Mouse (Mus musculus): ENCODE data around the gene Gm6034.
"Not testable (repeated sequence)": the region's sequence is repeated elsewhere in the genome, so short reads cannot be mapped to it uniquely, and the experiment has no call there.

Gene Gm6034

DNA sequence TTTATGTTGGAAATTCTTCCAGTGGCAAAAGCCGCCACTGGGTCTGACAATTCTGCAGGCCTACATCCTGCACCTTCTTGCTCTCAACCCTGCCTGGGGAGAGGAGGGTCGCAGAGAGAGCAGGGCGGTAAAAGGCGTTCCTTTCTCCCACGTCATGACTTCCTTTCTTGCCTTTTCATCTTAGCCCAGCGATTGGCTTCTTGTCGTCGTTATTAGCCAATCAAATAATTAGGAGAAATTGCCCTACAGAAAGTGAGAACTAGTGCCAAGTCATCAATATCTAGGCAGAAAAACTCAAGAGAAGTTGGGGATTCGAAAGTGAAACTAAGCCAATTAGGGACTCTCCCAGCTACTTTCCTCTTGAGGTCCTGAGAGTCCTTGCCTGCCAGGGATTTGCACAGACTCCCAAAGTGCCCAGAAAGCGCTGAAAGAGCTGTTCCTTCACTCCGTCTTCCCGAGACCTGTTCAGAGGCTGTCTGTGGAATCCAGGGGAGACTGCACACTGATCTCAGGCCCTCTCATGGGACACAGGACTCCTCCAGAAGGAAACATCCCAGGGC, at the start of gene Gm6034, which contains the start of gene H2-T22:
Gm6034 (plus strand) TSS at position 352 of the 560 bp plus-strand sequence.
H2-T22 (minus strand) TSS at position 138 of the 560 bp plus-strand sequence.
- peak in 1 of 2 experiments; percentile 71 for DNase-seq (ENCODE audit: low spot score in 2 of 2)

DNA sequence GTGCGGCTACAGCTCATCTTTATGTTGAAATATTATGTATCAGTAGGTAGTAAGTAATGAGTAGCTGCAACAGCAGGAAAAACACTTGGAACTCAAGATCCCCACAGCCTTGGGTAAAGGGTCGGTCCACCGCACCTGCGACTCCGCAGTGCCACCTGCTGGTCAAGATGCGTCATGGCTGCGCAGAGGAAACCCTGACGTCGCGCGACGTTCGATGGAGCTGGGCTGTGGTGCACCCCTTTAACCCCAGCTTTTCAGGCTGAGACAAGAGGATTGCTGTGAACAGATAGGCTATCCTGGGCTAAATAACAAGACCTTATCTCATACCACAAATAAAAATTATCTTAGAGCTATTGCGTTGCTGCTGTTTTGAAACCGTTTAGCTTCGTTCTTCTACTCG, 49.1 kb upstream of the Gm6034 start:
- peak; percentile 57 to 60 for DNase-seq (ENCODE audit: low spot score in 2 of 2)

DNA sequence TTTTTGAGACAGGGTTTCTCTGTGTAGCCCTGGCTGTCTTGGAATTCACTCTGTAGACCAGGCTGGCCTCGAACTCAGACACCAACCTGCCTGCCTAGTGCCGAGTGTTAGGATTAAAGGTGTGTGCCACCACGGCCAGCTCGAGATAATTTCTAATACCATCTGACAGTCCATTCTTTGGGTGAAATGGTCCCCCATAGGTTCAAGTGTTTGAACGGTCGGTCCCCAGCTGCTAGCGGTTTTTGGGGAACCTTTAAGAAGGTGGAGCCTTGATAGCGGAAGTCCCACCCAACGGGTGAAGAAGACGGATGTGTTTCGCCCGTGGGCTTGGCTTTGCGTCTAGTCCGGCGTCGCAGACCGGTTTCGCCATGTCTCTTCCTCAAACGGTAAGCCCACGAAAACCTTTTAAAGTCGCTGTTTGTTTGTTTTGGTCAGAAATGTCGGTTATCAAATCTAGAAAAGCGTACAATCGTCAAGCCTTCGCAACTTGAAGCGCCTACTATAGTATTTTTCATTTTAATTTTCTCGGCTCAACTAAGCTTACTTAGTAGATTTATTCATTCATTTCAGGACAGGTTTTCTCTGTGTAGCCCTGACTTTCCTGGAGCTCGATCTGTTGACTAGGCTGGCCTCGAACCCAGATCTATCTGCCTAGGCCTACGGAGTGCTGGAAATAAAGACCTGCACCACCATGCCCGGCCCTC, 48.4 kb upstream of the Gm6034 start:
- DNase-seq (ENCODE audit: low spot score in 2 of 2), result peak; percentile 73 to 83

DNA sequence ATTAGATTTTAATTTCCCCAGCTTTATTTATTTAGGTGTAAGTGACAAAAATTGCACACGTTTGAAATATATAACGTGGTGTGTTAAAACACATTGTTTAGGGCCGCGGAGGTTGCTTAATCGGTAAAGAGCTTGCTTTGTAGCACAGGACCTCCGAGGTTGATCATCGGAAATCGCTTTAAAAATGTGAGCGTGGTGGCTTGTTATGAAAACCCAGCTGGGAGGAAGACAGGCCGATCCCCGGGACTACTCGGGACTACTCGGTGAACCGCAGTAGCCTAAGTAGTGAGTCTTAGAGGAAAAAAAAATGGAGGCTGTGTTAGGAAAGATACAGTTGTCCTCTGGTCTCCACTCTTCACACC, 47.9 kb upstream of the Gm6034 start:
- DNase-seq (ENCODE audit: low spot score in 2 of 2), result no peak

DNA sequence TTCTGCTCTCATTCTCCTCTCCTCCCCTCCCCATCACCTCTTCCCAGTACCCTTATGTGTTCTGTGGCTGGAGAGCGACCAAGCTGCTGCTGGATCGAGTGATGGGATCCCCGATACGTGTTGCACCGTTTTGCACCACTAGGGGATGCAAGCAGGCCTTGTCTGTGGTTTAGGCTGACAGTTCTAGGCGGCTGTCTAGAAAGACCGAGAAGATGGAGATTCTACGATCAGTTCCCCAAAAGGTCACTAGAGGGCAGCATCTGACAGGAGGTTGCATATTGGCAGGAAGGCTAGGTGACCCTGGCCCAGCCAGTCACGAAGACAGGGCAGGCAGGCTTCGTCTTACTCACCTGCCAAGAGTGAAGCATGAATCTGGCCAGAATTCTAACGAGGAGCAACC, 45.8 kb upstream of the Gm6034 start:
- DNase-seq (ENCODE audit: low spot score in 2 of 2), result peak; percentile 84 to 88

DNA sequence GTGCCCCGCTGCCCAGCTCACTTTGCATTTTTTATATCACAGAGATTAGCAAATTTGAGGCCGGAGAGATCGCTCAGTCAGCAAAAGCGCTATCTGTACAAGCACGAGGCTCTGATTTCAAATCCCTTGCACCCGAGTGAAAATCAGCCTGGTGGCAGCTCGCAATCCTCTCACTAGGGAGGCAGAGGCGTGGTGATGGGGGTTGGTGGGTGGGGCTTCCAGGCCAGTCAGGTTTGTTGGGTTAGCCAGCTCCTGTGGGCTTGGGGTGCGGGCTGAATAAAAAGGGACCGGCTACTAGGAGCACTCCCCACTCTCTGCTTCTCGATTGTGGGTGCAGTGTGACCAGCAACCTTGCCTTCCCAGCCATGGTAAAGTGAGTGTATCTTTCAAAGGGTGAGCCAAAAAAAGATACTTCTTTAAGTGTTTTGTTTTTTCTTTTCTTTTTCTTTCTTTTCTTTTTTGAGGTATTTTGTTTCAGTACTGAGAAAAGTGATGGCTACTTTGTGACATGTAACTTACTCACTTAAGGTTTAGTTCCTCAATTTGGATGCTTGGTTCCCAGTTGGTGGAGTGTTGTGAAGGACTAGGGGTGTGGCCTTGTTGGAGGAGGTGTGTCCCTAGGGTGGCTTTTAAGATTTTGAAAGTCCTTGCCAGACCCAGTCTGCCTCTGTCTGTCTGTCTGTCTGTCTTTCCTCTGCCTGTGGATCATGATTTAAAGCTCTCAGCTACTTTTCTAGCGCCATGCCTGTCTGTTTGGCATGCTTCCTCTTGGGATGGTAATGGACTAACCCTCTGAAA, 44.8 kb upstream of the Gm6034 start:
- DNase-seq (ENCODE audit: low spot score in 2 of 2), result no peak

DNA sequence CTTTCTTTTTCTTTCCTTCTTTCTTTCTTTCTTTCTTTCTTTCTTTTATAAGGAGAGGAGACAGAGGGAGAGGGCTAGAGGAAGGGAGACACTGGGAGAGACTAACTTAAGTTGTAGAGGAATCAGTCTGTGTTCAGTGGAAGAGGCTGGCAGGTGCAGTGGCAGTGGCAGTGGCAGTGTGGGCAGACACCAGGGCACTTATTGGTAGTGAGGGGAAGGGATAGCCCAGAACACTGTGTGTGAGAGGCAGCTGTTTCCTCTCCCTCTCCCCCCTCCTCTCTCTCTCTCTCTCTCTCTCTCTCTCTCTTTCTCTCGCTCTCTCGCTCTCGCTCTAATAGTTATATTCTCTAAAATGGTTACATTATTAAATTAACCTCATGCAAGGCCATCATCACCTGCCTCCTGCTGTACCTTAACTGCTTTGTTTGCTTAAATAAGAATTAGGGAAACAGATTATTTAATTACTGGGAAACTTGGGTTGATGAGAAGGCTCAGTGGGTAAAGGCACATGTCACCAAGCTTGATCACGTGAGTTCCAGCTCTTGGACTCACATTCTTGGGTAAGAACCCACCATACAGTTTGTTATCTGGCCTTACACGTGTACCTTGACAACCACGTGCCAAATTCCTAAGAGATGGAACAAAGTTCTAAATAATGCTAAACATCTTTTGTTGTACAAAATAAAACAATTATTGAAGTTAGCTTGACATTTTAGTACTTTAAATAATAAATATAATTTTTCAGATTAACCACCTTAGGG, 44.0 kb upstream of the Gm6034 start:
- no peak for DNase-seq (ENCODE audit: low spot score in 2 of 2)

DNA sequence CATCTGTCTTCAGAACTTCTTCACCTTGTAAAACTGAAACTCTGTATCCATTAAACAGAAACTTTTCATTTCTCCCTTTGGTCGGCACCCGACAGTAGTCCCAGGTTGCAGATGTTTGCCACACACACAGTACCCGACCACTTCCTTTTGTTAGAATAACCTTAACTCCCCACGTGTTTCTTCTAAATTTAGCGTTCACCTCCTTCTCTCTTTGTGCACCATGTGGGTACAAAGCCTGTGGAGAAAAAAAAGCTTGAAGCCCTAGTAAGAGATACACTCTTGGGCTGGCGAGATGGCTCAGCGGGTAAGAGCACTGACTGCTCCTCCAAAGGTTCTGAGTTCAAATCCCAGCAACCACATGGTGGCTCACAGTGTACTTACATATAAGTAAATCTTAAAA, 43.4 kb upstream of the Gm6034 start:
- DNase-seq (ENCODE audit: low spot score in 2 of 2), result no peak

DNA sequence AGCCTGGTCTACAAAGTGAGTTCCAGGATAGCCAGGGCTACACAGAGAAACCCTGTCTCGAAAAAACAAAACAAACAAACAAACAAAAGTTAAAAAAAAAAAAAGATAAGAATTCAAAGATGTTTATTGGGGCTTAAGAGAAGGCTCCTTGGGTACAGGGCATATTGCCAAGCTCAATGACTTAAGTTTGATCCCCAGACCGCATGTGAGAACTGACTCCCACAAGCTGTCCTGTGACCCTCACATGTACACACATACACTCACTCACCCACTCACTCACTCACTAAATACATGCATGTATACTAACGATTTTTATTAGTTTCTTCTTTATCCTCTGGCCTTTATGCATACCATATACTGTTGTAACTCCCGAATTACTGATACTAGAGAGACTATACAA, 42.4 kb upstream of the Gm6034 start:
- DNase-seq (ENCODE audit: low spot score in 2 of 2), result no peak

DNA sequence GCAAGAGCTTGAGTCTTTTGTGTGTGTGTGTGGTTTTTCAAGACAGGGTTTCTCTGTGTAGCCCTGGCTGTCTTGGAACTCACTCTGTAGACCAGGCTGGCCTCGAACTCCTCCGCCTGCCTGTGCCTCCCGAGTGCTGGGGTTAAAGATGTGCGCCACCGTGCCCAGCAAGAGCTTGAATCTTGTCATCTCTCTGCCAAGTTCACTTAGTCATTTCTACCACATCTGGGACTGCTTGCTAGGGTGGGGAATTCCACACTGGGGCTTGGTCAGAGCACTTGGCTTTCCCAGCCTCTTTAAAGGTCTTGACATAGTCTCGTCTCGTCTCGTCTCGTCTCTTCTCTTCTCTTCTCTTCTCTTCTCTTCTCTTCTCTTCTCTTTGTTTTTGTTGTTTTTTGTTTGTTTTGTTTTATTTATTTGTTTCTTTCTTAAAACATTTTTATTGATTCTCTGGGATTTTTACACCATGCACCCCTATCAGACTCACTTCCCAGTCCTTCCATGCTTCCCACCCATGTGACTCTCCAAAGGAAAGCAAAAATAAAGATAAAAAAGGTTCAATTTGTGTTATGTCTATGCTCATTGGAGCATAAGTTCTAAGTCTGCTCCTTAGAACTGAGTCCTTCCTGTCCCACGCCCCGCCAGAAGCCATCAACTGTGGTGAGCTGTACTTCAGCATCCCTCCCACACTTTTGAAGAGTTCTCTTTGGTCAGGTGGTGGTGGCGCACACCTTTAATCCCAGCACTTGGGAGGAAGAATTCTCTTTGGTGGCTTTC, 41.5 kb upstream of the Gm6034 start:
- no peak for DNase-seq (ENCODE audit: low spot score in 2 of 2)

DNA sequence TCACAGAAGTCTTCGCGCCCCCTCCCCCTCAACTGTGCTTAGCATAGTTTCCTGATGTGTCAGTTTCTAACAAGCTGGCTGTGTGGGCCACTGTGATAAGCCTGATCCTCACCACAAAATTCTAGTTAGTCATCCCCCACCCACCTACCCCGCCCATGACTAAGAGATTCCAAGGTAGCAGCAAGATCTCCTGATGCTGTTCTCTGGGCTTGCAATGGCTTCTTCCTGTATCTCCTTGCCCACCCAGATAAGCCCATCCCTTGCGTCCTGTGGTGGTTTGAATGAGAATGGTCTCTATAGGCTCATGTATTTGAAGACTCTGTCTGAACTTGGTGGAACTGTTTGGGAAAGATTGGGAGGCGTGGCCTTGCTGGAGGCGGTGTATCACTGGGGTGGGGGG, 40.8 kb upstream of the Gm6034 start:
- peak; percentile 59 for DNase-seq (ENCODE audit: low spot score in 2 of 2)

DNA sequence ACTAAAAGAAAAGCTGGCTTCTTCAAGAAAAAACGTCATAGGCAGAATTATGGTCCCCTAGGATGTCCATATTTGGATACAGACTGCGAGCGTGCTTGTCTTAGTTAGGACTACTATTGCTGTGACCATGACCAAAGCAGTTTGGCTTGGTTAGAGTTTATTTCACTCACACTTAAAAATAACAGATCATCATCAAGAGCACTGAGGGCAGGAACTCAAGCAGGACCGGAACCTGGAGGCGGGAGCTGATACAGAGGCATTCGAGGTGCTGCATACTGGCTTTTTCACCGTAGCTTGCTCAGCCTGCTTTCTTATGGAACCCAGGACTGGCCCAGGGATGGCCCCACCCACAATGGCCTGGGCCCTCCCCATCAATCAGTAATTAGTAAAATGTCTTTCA, 39.4 kb upstream of the Gm6034 start:
- no peak for DNase-seq (ENCODE audit: low spot score in 2 of 2)

- not testable (repeated sequence) for DNase-seq (ENCODE audit: low spot score in 2 of 2)
Observed at GRCm38 (mm10) chr17:36004409-36004808, 38.4 kb upstream of the Gm6034 start.

DNA sequence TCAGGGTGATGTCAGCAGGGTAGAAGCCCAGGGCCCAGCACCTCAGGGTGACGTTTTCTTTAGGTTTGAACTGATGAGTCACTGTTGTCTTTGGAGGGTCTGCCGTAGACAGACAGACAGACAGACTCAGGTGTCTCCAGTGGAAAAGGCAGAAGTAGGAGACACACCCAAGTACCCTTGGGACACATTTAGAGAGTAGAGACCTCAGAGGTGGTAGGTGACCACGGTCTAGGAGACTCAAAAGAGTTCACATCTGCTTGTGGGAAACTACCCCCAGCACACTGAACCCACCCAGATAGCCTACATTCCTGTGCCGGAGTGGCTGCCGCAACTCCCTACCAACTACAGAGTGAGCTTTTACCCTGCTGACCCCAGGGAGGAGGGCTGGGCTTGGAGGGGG, 27.8 kb upstream of the Gm6034 start:
- DNase-seq (ENCODE audit: low spot score in 2 of 2), result no peak

GRCm38 (mm10) chr17:36017046-36017445, 25.7 kb upstream of the Gm6034 start:
- DNase-seq (ENCODE audit: low spot score in 2 of 2), result no peak

DNA sequence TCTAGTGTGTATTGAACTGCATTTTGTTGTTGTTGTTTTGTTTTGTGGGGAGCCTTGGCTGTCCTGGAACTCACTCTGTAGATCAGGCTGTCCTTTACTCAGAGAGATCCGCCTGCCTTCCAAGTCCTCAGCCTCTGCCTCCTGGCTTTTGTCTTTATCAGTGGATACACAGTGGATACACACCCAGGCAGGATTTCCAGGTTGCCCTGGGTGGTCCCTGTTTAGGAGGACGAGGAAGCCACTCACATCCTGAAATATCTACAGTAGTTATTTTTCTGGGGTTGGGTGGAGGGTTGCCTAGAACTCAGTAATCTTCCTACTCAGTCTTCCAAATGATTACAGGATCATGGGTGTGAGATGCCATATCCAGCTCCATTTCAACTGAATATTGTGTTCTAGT, 23.8 kb upstream of the Gm6034 start:
- DNase-seq (ENCODE audit: low spot score in 2 of 2), result no peak

GRCm38 (mm10) chr17:36019519-36019918, 23.2 kb upstream of the Gm6034 start:
- DNase-seq (ENCODE audit: low spot score in 2 of 2), result no peak

DNA sequence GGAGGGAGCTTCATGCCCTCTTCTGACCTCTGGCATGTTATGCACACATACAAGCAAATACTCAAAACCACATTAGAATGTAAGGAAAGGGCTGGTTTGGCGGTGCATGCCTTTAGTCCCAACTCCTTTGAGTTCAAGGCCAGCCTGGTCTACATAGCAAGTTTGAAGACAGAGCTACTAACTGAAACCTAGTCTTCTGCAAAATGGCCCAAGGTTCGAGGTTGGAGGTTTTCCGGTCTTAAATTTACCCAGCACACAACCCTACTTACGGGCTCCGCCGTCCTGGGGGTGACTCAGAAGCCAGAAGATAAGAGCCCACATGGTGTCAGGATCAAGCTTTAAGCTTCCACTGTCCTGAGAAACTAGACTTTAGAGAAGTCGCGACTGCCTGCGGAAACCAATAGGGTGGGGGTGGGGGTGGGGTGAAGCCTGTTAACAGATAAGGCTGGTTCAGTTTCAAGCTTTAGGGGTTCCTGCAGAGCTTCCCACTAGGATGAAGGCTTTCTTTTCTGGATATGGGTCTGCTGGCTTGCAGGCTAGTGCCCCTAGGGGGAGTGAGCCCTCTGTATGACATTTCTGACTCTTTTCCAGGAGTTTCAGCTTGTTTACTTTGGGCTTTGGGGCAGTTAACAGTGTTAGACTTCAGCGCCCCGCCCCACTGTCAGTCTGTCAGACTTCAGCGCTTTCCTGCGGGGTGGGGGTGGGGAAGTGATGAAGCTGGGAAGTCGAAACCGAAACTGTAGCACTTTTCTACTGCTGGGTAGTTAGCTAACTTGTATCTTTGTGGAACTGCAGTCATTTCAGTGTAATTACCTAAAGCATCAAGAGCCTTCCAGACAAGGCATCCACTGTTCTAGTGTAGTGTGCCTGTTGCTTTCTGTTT, 22.3 kb upstream of the Gm6034 start, which contains the start of gene H2-T24:
H2-T24 (minus strand) TSS at position 370 of the 883 bp plus-strand sequence.
- DNase-seq (ENCODE audit: low spot score in 2 of 2), result no peak

DNA sequence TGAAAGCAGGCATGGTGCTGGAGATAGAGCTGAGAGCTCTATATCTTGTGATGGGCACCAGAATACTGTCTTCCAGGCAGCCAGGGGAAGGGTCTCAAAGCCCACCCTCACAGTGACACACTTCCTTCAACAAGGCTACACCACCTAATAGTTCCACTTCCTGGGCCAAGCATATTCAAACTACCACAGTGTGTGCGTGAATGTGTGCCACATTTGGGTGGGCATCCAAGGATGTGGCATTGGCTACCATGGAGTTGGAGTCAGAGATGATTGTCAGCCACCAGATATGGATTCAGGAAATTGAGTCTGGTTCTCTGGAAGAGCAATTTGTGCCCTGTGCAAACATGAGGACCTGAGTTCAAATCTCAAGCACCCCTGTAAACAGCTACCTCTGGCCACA, 21.5 kb upstream of the Gm6034 start:
- no peak for DNase-seq (ENCODE audit: low spot score in 2 of 2)

- no peak for DNase-seq (ENCODE audit: low spot score in 2 of 2)
Observed at GRCm38 (mm10) chr17:36022098-36022497, 20.7 kb upstream of the Gm6034 start.
